Mouse (Mus musculus) G1E (cell line): Measurements from ENCODE around the gene Glod4. TPM values are rescaled to one million over a fixed set of nuclear protein-coding genes. Genes with fewer than 3 reads are reported as not detected.

Experiments
- ATAC-seq: 2 replicates; pipeline ENCODE4 v1.8.0; 2016; ENCODE audit warnings: mild to moderate bottlenecking; ENCODE audit not compliant: insufficient number of reproducible peaks, poor library complexity, low FRiP score, severe bottlenecking; ENCODE audit errors: extremely low read depth
- DNase-seq: peaks from one replicate; pipeline ENCODE4 v3.0.0; 2012; ENCODE audit warnings: low spot score
- H3K27me3 ChIP-seq: 2 replicates; pipeline ENCODE4 v1.6.1; 2012; ENCODE audit warnings: mild to moderate bottlenecking, low read length, inconsistent platforms; ENCODE audit not compliant: insufficient read depth
- H3K36me3 ChIP-seq: replicated peaks from 2 replicates; pipeline ENCODE3; 2012; ENCODE audit warnings: mild to moderate bottlenecking, inconsistent platforms
- H3K4me1 ChIP-seq: 2 replicates; pipeline ENCODE4 v1.6.1; 2012; ENCODE audit warnings: low read depth, low read length, inconsistent platforms, mixed read lengths; ENCODE audit not compliant: insufficient read depth
- H3K4me3 ChIP-seq: 2 replicates; pipeline ENCODE4 v1.5.1; 2012; ENCODE audit warnings: low read depth, mild to moderate bottlenecking, inconsistent platforms, low read length, moderate library complexity, mixed read lengths
- H3K9me3 ChIP-seq: replicated peaks from 2 replicates; pipeline ENCODE4 v1.6.1; 2012; ENCODE audit warnings: inconsistent platforms
- CTCF ChIP-seq: IDR thresholded peaks from 2 replicates; pipeline ENCODE4 v1.5.1; 2012; ENCODE audit warnings: low read depth, low read length, inconsistent platforms, mixed read lengths
- GATA1 ChIP-seq: IDR thresholded peaks from 2 replicates; pipeline ENCODE4 v1.6.1; 2012; ENCODE audit warnings: borderline replicate concordance, low read length, inconsistent platforms, mixed read lengths
- GATA2 ChIP-seq: IDR thresholded peaks from 2 replicates; pipeline ENCODE4 v1.6.1; 2012; ENCODE audit warnings: low read depth, low read length, inconsistent platforms, borderline replicate concordance
- POLR2AphosphoS5 ChIP-seq: IDR thresholded peaks from 2 replicates; pipeline ENCODE4 v1.6.1; 2012; ENCODE audit warnings: low read depth, low read length, inconsistent platforms; ENCODE audit not compliant: insufficient replicate concordance
- TAL1 ChIP-seq: conservative IDR thresholded peaks from 2 replicates; pipeline ENCODE4 v1.6.1; 2012; ENCODE audit warnings: low read depth, low read length, inconsistent platforms, mixed read lengths
- polyA plus RNA-seq: library from polyadenylated mRNA; stranded (reverse); fragments of >175 nt; gene quantifications from 2 replicates; pipeline ENCODE4 v1.2.3, GENCODE M21; 2012
- total RNA-seq, 2 experiments: library from RNA; stranded (forward) in 1 of 2; stranded (reverse) in 1 of 2; fragments of 200-1000 nt in 1 of 2; fragments of >200 nt in 1 of 2; fragmentation: Nextera tagmentation in 1 of 2; gene quantifications; 2 replicates each; pipeline ENCODE4 v1.2.3; 2014 to 2017

Gene Glod4
- total and polyA plus RNA-seq, 3 experiments, result 5.8 to 168 (median 61.4) TPM

- Histone ChIP-seq H3K36me3 (peaks cover 12% of the 10 kb centered on the region), H3K4me3 (no peak overlapping the region), H3K9me3 (no peaks in the 10 kb centered on the region), H3K4me1 (no peaks in the 10 kb centered on the region), H3K27me3 (peaks cover 5% of the 10 kb centered on the region; the same call in 1 of the 2 replicates)
- ATAC-seq, result no peak
- TF ChIP-seq GATA2 (no peak), GATA1 (no peak), POLR2AphosphoS5 (no peak), CTCF (no peak), TAL1 (no peak)
- DNase-seq, result no peak
These were observed 25.1 kb upstream of the Glod4 start for GRCm38 (mm10) chr11:76268521-76269065.

GRCm38 (mm10) chr11:76268001-76268459 lies 24.5 kb upstream of the Glod4 start:
- no peak overlapping the region for H3K4me3 ChIP-seq
- ATAC-seq (no peak), DNase-seq (no peak)
- peaks cover 5% of the 10 kb centered on the region; the same call in 1 of the 2 replicates for H3K27me3 ChIP-seq
- no peaks in the 10 kb centered on the region for H3K4me1 ChIP-seq
- TF ChIP-seq GATA2 (no peak), POLR2AphosphoS5 (no peak), TAL1 (no peak), CTCF (no peak), GATA1 (no peak)
- no peaks in the 10 kb centered on the region for H3K9me3 ChIP-seq
- H3K36me3 ChIP-seq, result peaks cover 9% of the 10 kb centered on the region

DNA sequence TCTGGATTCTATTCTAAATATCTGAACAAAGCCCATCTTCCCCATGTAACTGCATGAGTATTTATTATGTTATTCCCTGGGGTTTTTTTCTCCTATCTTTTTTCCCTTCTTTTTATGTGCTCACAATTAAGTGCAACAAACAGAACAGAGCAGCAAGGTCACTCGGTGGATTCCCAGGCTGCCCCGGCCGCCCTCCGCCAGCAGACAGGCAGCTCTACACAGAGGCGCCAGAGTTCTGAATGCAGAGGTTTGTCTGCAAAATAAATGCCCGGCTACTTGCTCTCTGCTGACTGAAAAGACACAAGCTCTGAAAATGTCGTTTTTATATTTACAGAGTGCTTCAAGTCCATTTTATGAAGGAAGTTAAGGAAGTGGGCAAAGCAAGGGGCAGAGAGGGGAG lies 24.0 kb upstream of the Glod4 start:
- Histone ChIP-seq H3K4me3 (no peak overlapping the region), H3K27me3 (peaks cover 6% of the 10 kb centered on the region; the same call in 1 of the 2 replicates), H3K36me3 (peaks cover 6% of the 10 kb centered on the region), H3K9me3 (no peaks in the 10 kb centered on the region), H3K4me1 (no peaks in the 10 kb centered on the region)
- no peak for TF ChIP-seq POLR2AphosphoS5
- no peak for TF ChIP-seq TAL1
- TF ChIP-seq GATA1, result no peak
- no peak for TF ChIP-seq GATA2
- TF ChIP-seq CTCF, result no peak
- ATAC-seq, result no peak
- DNase-seq, result no peak

GRCm38 (mm10) chr11:76262611-76263351 lies 19.3 kb upstream of the Glod4 start:
- no peak for TF ChIP-seq CTCF
- H3K36me3 ChIP-seq, result peaks cover 16% of the 10 kb centered on the region
- no peak for ATAC-seq
- H3K4me3 ChIP-seq, result no peak overlapping the region
- H3K27me3 ChIP-seq, result peaks cover 14% of the 10 kb centered on the region; the same call in 1 of the 2 replicates
- no peak for DNase-seq
- no peaks in the 10 kb centered on the region for H3K9me3 ChIP-seq
- H3K4me1 ChIP-seq, result no peaks in the 10 kb centered on the region

GRCm38 (mm10) chr11:76261224-76261623 lies 17.7 kb upstream of the Glod4 start:
- ATAC-seq, result no peak
- Histone ChIP-seq H3K4me3 (no peak overlapping the region), H3K9me3 (no peaks in the 10 kb centered on the region)

DNA sequence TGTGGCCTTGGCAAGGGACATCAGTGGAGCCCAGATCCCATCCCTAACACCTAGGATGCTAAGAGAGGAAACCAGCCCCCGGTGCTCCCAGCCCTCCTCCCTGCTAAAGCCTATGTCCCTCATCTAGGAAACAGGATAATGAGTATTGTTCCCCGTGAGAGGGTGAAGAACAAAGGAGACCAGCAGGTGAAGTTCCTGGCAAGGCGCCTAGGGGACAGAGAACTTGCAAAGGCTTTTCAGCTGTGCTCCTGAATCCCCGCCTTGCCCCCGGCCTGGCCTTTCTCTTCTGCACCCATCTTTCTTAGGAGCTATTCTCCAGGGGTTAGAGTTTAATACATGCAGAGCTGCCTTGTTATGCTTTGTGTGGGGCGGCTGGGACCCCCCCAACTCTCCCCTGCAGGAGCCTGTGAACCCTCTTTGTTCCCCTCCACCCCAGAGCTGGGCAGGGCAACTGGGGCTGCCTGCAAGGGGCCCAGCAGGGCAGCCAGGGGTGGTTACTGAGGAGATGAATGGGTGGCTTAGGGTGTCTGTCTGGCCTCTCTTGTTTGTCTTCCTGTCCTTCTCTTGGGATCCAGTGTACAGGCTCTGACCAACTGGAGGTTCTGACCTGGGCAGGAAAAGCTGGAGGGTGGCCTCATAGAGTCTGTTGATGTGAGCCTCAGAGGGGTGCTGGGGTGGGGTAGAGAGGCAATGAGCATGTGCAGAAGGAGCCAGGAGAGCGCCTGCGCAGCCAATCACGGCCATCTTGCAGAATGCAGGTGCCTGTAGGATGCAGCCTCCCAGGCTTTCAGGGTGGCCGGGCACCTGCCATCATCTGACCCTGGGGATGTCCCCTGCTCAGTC lies 16.9 kb upstream of the Glod4 start:
- TF ChIP-seq POLR2AphosphoS5 (no peak), CTCF (no peak), GATA1 (no peak), GATA2 (no peak), TAL1 (no peak)
- no peaks in the 10 kb centered on the region for H3K4me1 ChIP-seq
- DNase-seq, result no peak
- H3K36me3 ChIP-seq, result peaks cover 22% of the 10 kb centered on the region
- no peaks in the 10 kb centered on the region for H3K9me3 ChIP-seq
- H3K27me3 ChIP-seq, result peaks cover 9% of the 10 kb centered on the region; the same call in 1 of the 2 replicates
- ATAC-seq, result no peak
- H3K4me3 ChIP-seq, result no peak overlapping the region

More at GRCm38 (mm10) chr11:76261224-76261623, 17.7 kb upstream of the Glod4 start:
- Histone ChIP-seq H3K4me1 (no peaks in the 10 kb centered on the region), H3K36me3 (peaks cover 18% of the 10 kb centered on the region), H3K27me3 (peaks cover 10% of the 10 kb centered on the region; the same call in 1 of the 2 replicates)
- no peak for TF ChIP-seq CTCF
- TF ChIP-seq TAL1, result no peak
- no peak for TF ChIP-seq GATA2
- TF ChIP-seq POLR2AphosphoS5, result no peak
- TF ChIP-seq GATA1, result no peak
- DNase-seq, result no peak
